Mouse (Mus musculus) mature B cell (primary cell): ENCODE measurements around the gene Msmp.

Source experiments
- in situ Hi-C: fragments of 300-500 bp; cut with MboI; formaldehyde crosslinking; loops from 2 replicates; pipeline ENCODE4 v1.14.3; 2019

Gene Msmp

DNA sequence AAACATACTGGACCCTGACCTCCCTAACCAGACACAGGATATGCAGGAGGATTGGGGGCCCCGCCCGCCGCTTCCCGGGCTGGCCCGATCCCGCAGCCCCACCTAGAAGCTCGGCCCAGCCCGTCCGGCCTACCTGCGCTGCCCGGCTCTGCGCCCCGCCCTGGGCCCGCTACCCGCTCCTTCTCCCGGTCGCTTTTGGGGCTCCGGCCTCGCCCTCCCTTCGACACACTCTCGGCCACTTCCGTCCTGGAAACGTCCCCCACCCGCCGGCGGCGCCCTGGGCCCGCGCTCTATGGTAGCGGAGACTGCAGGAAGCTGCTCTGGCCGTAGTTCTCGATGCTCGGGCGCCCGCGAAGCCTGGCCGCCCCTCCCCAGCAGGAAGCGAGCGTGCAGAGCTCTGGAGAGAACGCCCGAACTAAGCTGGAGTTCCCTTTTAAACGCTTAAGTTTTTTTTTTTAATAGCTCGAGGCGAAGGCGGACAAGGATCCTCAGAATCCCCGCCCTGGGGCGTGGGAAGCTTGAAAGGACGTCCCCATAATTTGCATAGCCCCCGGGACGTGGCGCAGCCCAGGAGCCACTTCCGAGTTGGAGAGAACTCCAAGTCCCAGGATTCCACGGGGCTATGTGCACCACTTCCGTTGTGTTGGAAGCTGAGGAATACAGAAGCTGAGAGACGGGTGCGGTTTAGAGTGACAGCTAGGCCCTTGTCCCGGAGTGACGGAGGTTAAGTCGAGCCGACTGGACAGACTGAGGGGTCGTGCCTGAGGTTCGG is 22.1 kb downstream of the Msmp start, which contains the start of the genes Creb3 and Tln1:
Creb3 (plus strand) TSS at position 336 of the 772 bp plus-strand sequence.
Tln1 (minus strand) TSS at position 695 of the 772 bp plus-strand sequence.
- in situ Hi-C loops: loop anchor here (25.0 kb wide), 1 partner anchor 125 kb away; the partner anchor contains the start of genes Fam166b and Tesk1

DNA sequence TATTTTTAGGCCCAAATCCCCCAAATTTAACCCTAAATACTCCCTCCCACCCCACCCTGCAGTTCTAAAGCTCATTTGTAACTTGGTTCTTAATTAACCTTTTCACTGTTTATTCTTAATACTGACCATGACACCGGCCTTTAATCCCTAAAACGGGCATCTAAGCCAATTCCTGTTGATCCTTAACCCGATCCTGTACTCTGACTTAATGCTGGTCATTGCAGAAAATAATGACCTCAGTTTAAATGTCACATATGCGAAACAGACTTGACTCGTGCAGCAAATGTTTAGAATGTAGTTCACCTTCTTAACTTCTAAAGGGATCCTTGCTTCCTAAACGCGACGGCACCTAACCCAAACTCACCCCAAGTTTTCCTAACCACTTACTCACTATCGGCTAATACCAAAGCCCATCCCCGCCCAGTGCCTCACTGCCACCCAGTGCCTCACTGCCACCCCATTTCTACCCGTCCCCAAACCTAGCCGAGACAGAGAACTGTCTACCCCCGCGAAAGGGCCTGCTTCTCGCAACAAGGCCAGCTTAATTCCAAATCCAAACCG is 22.8 kb downstream of the Msmp start:
- in situ Hi-C loops: loop anchor here (25.0 kb wide), 1 partner anchor 124 kb away; the partner anchor contains the start of genes Fam166b and Tesk1

- in situ Hi-C loops: loop anchor here (25.0 kb wide), 1 partner anchor 124 kb away; the partner anchor contains the start of genes Fam166b and Tesk1
These were observed 23.3 kb downstream of the Msmp start for GRCm38 (mm10) chr4:43560976-43561375.

- in situ Hi-C loops: loop anchor here (25.0 kb wide), 1 partner anchor 123 kb away; the partner anchor contains the start of genes Fam166b and Tesk1
These were observed 24.1 kb downstream of the Msmp start for GRCm38 (mm10) chr4:43560243-43560611.

DNA sequence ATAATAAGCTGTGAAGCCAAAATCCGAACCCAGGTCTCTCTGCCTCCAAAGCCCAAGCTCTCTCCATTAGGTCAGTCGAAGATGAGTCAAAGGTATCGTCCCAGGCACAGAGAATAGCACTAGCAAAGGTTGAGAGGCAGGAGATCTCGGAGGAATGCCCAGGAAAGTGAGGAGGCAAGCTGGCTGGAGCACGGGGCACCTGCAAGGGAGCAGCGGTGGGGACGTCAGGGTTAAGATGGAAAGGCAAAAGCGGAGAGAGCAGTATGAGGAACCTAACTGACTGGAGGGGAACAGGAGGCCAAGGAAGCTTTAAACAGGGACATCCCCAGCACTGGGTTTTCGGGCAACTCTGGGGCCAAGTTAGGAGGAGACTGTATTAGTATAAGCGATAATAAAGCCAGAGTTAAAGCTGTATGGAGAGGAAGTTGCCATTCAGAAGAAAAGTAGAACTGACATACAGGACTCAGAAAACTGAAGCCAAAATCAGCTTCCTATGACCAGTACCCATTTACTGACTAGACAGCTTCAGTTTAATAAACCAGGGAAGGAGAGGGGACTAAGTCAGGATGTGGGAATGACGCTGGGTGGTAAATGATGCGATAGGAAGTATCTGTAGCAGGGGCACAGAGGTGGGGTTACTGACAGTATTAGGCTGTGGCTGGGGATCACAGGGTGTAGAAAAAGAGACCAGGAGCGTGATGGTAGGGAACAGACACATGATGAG is 24.6 kb downstream of the Msmp start:
- in situ Hi-C loops: loop anchor here (25.0 kb wide), 1 partner anchor 122 kb away; the partner anchor contains the start of genes Fam166b and Tesk1

GRCm38 (mm10) chr4:43558631-43559356 is 25.5 kb downstream of the Msmp start:
- in situ Hi-C loops: loop anchor here (25.0 kb wide), 1 partner anchor 121 kb away; the partner anchor contains the start of genes Fam166b and Tesk1

DNA sequence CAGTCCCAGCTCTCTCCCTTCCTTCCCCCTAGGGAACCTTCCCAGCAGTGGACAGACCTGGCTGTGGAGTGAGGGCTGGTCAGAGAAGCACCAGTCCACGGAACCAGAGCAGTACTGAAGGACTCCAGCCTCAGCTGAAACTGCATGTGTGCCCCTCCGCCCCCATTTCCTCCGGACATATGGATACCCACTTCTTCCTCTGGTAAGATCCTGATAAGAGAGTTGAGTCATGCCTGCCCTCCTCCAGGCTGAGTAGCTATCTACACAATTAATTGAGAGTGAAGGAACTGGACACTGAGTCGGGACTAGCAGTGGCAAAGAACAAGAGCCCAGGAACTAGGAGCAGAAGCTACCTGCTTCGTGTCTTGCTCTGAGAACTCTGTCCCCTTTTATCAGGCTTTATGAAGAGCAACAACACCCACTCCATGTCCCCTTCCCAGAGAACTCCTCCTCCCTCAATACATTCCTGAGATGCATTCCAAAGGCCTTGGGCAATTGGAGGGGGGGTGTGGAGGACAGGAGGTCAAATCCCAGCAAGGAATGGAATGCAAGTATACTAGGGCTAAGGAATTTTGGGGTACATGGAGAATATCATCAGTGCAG is 26.2 kb downstream of the Msmp start:
- in situ Hi-C loops: loop anchor here (25.0 kb wide), 1 partner anchor 121 kb away; the partner anchor contains the start of genes Fam166b and Tesk1

- in situ Hi-C loops: loop anchor here (25.0 kb wide), 1 partner anchor 119 kb away; the partner anchor contains the start of genes Fam166b and Tesk1
These were observed 28.4 kb downstream of the Msmp start for GRCm38 (mm10) chr4:43555926-43556325.

- in situ Hi-C loops: loop anchor here (25.0 kb wide), 1 partner anchor 117 kb away; the partner anchor contains the start of genes Fam166b and Tesk1
These were observed 30.4 kb downstream of the Msmp start for GRCm38 (mm10) chr4:43553891-43554290.

GRCm38 (mm10) chr4:43552437-43552836 is 31.9 kb downstream of the Msmp start:
- in situ Hi-C loops: loop anchor here (25.0 kb wide), 1 partner anchor 115 kb away; the partner anchor contains the start of genes Fam166b and Tesk1

- in situ Hi-C loops: loop anchor here (25.0 kb wide), 1 partner anchor 115 kb away; the partner anchor contains the start of genes Fam166b and Tesk1
These were observed 32.4 kb downstream of the Msmp start for GRCm38 (mm10) chr4:43551854-43552253.

DNA sequence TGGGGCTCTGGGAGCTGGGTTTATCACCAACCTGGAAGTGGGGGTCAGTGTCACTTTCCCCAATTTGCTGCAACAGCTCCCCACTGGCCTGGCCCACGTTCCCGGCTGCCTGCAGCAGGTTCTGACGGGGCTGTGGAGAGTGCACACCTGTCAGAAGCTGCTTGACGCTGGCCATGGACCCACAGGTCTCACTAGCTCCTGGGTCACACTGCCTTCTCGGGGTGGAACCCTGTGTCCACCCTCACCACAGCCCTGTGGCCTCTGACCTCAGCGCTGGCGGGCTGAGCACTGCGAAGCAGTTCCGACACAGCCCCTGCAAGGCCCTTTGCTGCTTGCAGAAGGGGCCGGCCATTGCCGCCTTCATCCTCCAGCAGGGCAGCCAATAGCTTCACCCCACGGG is 35.2 kb downstream of the Msmp start:
- in situ Hi-C loops: no loop called here

DNA sequence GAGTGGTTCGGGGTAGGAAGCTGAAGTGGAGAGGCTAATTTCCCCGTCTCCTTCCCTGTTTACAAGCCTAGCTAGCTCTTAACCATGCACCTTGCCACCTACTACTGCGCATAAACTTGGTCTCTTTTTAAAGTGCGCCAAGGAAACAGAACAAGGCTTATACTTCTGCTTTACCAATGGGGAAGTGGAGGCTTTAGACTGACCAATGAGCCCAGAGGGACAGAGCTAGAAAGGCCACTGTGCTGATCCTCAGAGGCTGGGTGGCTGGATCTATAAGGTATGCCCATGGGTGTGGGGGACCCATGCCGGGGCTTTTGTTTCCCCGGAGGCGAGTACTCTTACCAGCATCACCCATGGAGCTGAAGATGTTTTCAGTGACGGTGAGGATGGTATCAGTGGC is 37.1 kb downstream of the Msmp start:
- in situ Hi-C loops: no loop called here

GRCm38 (mm10) chr4:43546375-43547047 is 37.8 kb downstream of the Msmp start:
- in situ Hi-C loops: no loop called here

DNA sequence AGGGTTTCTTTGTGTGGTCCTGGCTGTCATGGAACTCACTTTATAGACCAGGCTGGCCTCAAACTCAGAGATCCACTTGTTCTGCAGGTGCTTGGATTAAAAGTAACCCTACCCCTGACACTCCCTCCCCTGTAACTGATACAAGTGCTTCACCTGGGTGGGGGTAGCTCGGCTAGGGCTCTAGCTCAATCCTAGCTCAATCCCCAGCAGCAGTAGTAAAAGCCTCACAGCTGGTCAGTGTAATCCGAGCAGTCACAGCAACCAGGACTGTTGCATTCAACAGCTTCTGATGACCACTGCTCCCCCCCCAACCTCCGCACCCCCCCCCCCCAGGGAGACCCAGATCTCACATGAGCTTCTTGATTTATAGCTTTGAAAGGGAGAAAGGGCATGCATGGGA is 42.2 kb downstream of the Msmp start:
- in situ Hi-C loops: no loop called here

DNA sequence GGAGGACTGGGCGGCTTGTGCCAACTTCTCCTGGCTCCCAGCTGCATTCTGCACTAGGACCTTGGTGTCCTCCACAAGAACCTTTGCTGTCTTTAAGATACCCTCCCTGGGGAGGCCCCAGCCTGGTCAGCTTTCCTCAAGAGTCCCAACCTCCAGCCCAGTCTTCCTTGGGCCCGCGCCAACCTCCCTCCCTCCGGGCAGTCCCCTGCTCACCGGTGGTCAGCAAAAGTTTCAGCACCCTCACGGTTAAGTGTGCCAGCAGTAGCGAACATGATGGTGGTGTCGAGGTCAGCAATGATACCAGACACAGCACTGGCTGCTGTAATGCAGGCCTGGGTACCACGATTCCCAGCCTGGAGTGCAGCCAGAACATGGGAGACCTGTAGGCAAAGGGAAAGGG is 48.3 kb downstream of the Msmp start:
- in situ Hi-C loops: no loop called here

- in situ Hi-C loops: no loop called here
These were observed 48.7 kb downstream of the Msmp start for GRCm38 (mm10) chr4:43535628-43536027.

DNA sequence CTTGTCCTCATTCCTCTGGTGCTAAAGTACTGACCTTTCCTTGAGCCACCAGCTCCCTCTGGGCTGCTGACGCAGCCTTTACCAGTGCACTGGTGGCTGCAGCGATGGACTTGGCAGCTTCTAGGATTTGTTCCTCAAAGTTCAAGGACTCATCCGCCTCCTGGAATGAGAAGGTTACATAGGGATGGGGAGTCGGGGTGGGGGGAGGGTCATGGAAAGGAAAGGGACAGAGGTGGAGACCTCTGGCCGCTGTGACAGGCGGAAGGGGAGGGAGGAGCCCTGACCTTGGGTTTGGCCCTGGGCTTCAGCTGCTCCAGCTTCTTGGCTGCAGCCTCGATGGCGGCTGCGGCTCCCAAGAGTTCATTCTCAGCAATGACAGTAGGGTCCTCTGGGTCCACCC is 51.0 kb downstream of the Msmp start:
- in situ Hi-C loops: no loop called here
